Mouse (Mus musculus) CH12.LX (cell line): Measurements from ENCODE around the gene Tex14. TPM values are rescaled to one million over a fixed set of nuclear protein-coding genes. Genes with fewer than 3 reads are reported as not detected.
A peak's percentile ranks its signal among the peaks of the same experiment; 100 is the strongest.

Experiments used
- DNase-seq: peaks from one replicate; pipeline ENCODE4 v3.0.0-alpha.2; 2013; ENCODE audit errors: extremely low read depth
- H3K27ac ChIP-seq: 2 replicates; pipeline ENCODE4 v1.5.1; 2012; ENCODE audit warnings: low read depth, mild to moderate bottlenecking, control low read depth, moderate library complexity; ENCODE audit not compliant: insufficient read depth
- H3K27me3 ChIP-seq: replicated peaks from 2 replicates; pipeline ENCODE3; 2012; ENCODE audit warnings: inconsistent platforms
- H3K36me3 ChIP-seq, 2 experiments: replicated peaks in 1 of 2; 2 replicates each; pipeline versions ENCODE3 to v1.6.1; 2012; ENCODE audit warnings: inconsistent platforms in 1 of 2, low read length in 1 of 2, mild to moderate bottlenecking in 1 of 2, mixed read lengths in 1 of 2, moderate library complexity in 1 of 2; ENCODE audit not compliant: control insufficient read depth in 1 of 2, insufficient read depth in 1 of 2
- H3K4me1 ChIP-seq, 2 experiments: 2 replicates each; pipeline ENCODE4 v1.6.1; 2012; ENCODE audit warnings: inconsistent platforms in 1 of 2, moderate library complexity in 1 of 2; ENCODE audit not compliant: insufficient read depth in 2 of 2, control insufficient read depth in 1 of 2
- H3K4me2 ChIP-seq: 2 replicates; pipeline ENCODE4 v1.6.1; 2012; ENCODE audit warnings: low read depth, mild to moderate bottlenecking, control low read depth; ENCODE audit not compliant: poor library complexity, insufficient read depth, severe bottlenecking
- H3K4me3 ChIP-seq, 3 experiments: fragments of 150-350 bp in 1 of 3; sonication (generic) in 1 of 3; replicated peaks in 1 of 3; 2 replicates each; pipeline versions ENCODE3 to v1.5.1; 2011 to 2012; ENCODE audit warnings: low read depth in 2 of 3, low read length in 2 of 3, mild to moderate bottlenecking in 2 of 3, moderate library complexity in 2 of 3, control low read depth in 1 of 3, improper control_type of control experiment in 1 of 3, inconsistent platforms in 1 of 3, mixed read lengths in 1 of 3; ENCODE audit not compliant: poor library complexity in 1 of 3
- H3K79me2 ChIP-seq: replicated peaks from 2 replicates; pipeline ENCODE4 v1.6.1; 2012; ENCODE audit warnings: mild to moderate bottlenecking, moderate library complexity; ENCODE audit not compliant: control insufficient read depth, poor library complexity, insufficient read depth, severe bottlenecking; ENCODE audit errors: extremely low read depth
- H3K9ac ChIP-seq: 2 replicates; pipeline ENCODE4 v1.6.1; 2012; ENCODE audit warnings: low read depth, mild to moderate bottlenecking, control low read depth, moderate library complexity; ENCODE audit not compliant: insufficient read depth
- H3K9me3 ChIP-seq: replicated peaks from 2 replicates; pipeline ENCODE3; 2012; ENCODE audit warnings: low read length, inconsistent platforms, mixed read lengths
- BHLHE40 ChIP-seq: IDR thresholded peaks from 2 replicates; pipeline ENCODE4 v1.6.1; 2011; ENCODE audit warnings: mild to moderate bottlenecking, low read depth, low read length, improper control_type of control experiment
- CHD1 ChIP-seq: IDR thresholded peaks from 2 replicates; pipeline ENCODE4 v1.6.1; 2012; ENCODE audit warnings: low read depth, low read length, improper control_type of control experiment, inconsistent platforms
- CHD2 ChIP-seq: IDR thresholded peaks from 2 replicates; pipeline ENCODE4 v1.6.1; 2011; ENCODE audit warnings: low read length, improper control_type of control experiment
- CTCF ChIP-seq, 2 experiments: IDR thresholded peaks in 1 of 2; conservative IDR thresholded peaks in 1 of 2; 2 replicates each; pipeline ENCODE4 v1.5.1; 2011 to 2012; ENCODE audit warnings: low read depth in 2 of 2, low read length in 2 of 2, improper control_type of control experiment in 1 of 2, inconsistent platforms in 1 of 2, mild to moderate bottlenecking in 1 of 2, moderate library complexity in 1 of 2
- ELF1 ChIP-seq: IDR thresholded peaks from 2 replicates; pipeline ENCODE4 v1.6.1; 2014; ENCODE audit warnings: low read depth, mild to moderate bottlenecking, inconsistent platforms, low read length, improper control_type of control experiment
- EP300 ChIP-seq: IDR thresholded peaks from 2 replicates; pipeline ENCODE4 v1.6.1; 2011; ENCODE audit warnings: low read length, improper control_type of control experiment
- IRF4 ChIP-seq: IDR thresholded peaks from 2 replicates; pipeline ENCODE4 v1.6.1; 2014; ENCODE audit warnings: low read depth, mild to moderate bottlenecking, inconsistent platforms, low read length, improper control_type of control experiment
- MAFK ChIP-seq: IDR thresholded peaks from 2 replicates; pipeline ENCODE4 v1.6.1; 2011; ENCODE audit warnings: low read length, improper control_type of control experiment; ENCODE audit not compliant: insufficient replicate concordance
- MAX ChIP-seq: IDR thresholded peaks from 2 replicates; pipeline ENCODE4 v1.6.1; 2011; ENCODE audit warnings: low read length, improper control_type of control experiment
- MEF2A ChIP-seq: IDR thresholded peaks from 2 replicates; pipeline ENCODE4 v1.6.1; 2014; ENCODE audit warnings: low read depth, mild to moderate bottlenecking, inconsistent platforms, low read length, improper control_type of control experiment, borderline replicate concordance
- MYC ChIP-seq: IDR thresholded peaks from 2 replicates; pipeline ENCODE4 v1.6.1; 2011; ENCODE audit warnings: low read depth, mild to moderate bottlenecking, improper control_type of control experiment, low read length
- NRF1 ChIP-seq: IDR thresholded peaks from 2 replicates; pipeline ENCODE4 v1.6.1; 2014; ENCODE audit warnings: low read depth, mild to moderate bottlenecking, inconsistent platforms, low read length, improper control_type of control experiment, moderate library complexity
- USF2 ChIP-seq: conservative IDR thresholded peaks from 2 replicates; pipeline ENCODE4 v1.6.1; 2011; ENCODE audit warnings: low read depth, low read length, improper control_type of control experiment
- ZKSCAN1 ChIP-seq: IDR thresholded peaks from 2 replicates; pipeline ENCODE4 v1.6.1; 2012; ENCODE audit warnings: low read depth, inconsistent platforms, low read length, improper control_type of control experiment, borderline replicate concordance
- ZMIZ1 ChIP-seq: IDR thresholded peaks from 2 replicates; pipeline ENCODE4 v1.6.1; 2012; ENCODE audit warnings: low read depth, mild to moderate bottlenecking, inconsistent platforms, low read length, improper control_type of control experiment
- ZNF384 ChIP-seq: IDR thresholded peaks from 2 replicates; pipeline ENCODE4 v1.6.1; 2012; ENCODE audit warnings: low read depth, low read length, improper control_type of control experiment, inconsistent platforms
- dilution Hi-C: fragments of 300-500 bp; cut with MboI; formaldehyde crosslinking; loops from 2 replicates; pipeline ENCODE4 v1.14.3; 2020; ENCODE audit warnings: low sequenced_read_pairs; ENCODE audit not compliant: extremely low pct_unique_long_range_greater_than_20kb, extremely low pct_ligation_motif_present
- in situ Hi-C: fragments of 300-500 bp; cut with MboI; formaldehyde crosslinking; loops from 3 replicates; pipeline ENCODE4 v1.14.3; 2019; ENCODE audit warnings: low sequenced_read_pairs, low pct_ligation_motif_present, low pct_unique_long_range_greater_than_20kb, mixed read lengths
- polyA plus RNA-seq: library from polyadenylated mRNA; unstranded; fragments of >175 nt; gene quantifications from 2 replicates; pipeline ENCODE4 v1.2.1, GENCODE M21; 2012; ENCODE audit warnings: low read depth; ENCODE audit not compliant: insufficient read length
- total RNA-seq, 2 experiments: library from RNA; depleted of rRNA; stranded (reverse); fragments of 300-350 nt in 1 of 2; fragments of >200 nt in 1 of 2; gene quantifications; 2 replicates each; pipeline ENCODE4 v1.2.3; 2012 to 2014

Tex14 gene
- total and polyA plus RNA-seq, 3 experiments = 1.3 to 2.1 (median 1.4) TPM

DNA sequence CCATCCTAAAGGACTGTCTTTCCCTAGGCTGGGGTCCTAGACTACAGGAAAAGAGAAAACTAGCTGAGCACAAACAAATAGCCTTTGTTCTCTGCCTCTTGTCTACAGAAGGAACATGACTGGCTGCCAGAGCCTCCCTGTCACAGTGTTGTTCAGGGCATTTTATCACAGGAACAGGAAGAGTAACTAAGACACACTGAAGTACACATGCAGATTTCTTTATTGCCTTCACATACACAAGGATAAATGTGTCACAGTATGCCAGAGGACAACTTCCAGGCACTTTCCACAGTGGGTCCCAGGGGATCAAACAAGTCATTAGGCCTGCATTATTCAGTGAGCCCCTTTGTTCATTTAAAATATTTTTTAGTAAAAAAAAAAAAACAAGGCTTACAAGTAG lies 119.9 kb downstream of the Tex14 start:
- Histone ChIP-seq H3K9me3 (no peaks in the 10 kb centered on the region), H3K4me1 (peaks cover 14 to 64% of the 10 kb centered on the region in 2 experiments), H3K9ac (no peak overlapping the region), H3K27me3 (no peaks in the 10 kb centered on the region), H3K4me3 (no peak overlapping the region), H3K4me2 (no peak overlapping the region), H3K36me3 (no peaks in the 10 kb centered on the region), H3K79me2 (no peaks in the 10 kb centered on the region), H3K27ac (no peak overlapping the region)
- TF ChIP-seq ZNF384 (no peak), NRF1 (no peak), CHD1 (no peak)
- dilution Hi-C loops = no loop called here
- DNase-seq = no peak
- in situ Hi-C loops = loop anchor here (5.0 kb wide), 1 partner anchor 92 kb away; no protein-coding TSS in a partner anchor

DNA sequence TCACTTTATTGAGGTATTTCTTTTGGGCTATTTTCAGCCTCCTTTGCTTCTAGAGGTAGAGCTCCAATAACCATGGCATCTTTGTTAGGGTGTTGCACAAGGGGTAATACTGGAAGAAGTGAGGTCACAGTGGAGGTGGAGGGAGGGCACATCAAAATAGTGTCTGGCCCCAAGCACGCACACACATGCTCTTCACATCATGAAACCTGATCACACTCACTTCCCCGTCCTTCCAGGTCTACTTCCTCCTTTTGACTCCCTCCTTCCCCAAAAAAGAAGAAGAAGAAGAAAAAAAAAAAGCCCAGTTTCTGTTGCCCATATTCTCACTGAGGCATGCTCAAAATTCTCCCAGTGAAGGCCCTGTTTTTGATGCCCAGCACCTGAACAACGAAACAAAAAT lies 122.5 kb downstream of the Tex14 start:
- peaks cover 8 to 46% of the 10 kb centered on the region in 2 experiments for H3K4me1 ChIP-seq
- in situ Hi-C loops = no loop called here
- H3K9ac ChIP-seq = no peak overlapping the region
- peak; percentile 61 for DNase-seq
- no peaks in the 10 kb centered on the region for H3K79me2 ChIP-seq
- no peaks in the 10 kb centered on the region for H3K27me3 ChIP-seq
- no peak for TF ChIP-seq CTCF (conservative IDR thresholded peaks at IDR 0.05 in 1 of 2, IDR thresholded peaks at IDR 0.05 in 1 of 2; ENCODE audit: low read depth in 2 of 2, low read length in 2 of 2)
- TF ChIP-seq IRF4 = 0 out of 2 replicates have a peak, but pooled peaks have one; percentile 55
- TF ChIP-seq USF2 = no peak
- peak; percentile 78 for TF ChIP-seq EP300
- TF ChIP-seq MAFK = no peak
- TF ChIP-seq ZNF384 = peak; percentile 91
- TF ChIP-seq CHD2 = peak; percentile 21; the same call in 1 of the 2 replicates
- peak; percentile 49 for TF ChIP-seq MYC
- TF ChIP-seq ELF1 = 0 out of 2 replicates have a peak, but pooled peaks have one; percentile 20
- peak; percentile 72 for TF ChIP-seq BHLHE40
- TF ChIP-seq ZKSCAN1 = no peak
- no peak for TF ChIP-seq MEF2A
- peak; percentile 60; the same call in 1 of the 2 replicates for TF ChIP-seq MAX
- no peak for TF ChIP-seq ZMIZ1
- dilution Hi-C loops = no loop called here
- H3K9me3 ChIP-seq = no peaks in the 10 kb centered on the region
- H3K27ac ChIP-seq = no peak overlapping the region
- H3K36me3 ChIP-seq = no peaks in the 10 kb centered on the region
- no peak overlapping the region for H3K4me2 ChIP-seq
- no peak overlapping the region for H3K4me3 ChIP-seq
